Mouse (Mus musculus): ENCODE measurements around the gene 4930404N11Rik.

4930404N11Rik gene

GRCm38 (mm10) chr10:81379809-81380378 lies 14.3 kb upstream of the 4930404N11Rik start:
- DNase-seq: no peak

DNA sequence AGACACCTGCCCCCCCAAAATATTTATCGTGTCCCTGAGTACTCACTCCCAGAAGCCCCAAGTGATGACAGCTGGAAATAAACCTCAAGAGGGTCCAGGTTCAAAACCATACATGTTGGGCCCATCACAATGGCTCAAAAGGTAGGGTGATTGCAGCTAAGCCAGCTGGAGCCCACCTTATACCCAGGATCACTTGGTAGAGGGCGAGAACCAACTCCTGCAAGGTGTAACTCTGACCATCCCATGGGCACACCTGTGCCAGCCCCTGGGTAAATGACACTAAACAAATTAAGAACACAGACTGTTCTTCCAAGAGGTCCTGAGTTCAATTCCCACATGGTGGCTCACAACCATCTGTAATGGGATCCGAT lies 13.6 kb upstream of the 4930404N11Rik start:
- DNase-seq: peak; percentile 95

- DNase-seq: peak; percentile 100
Measured at GRCm38 (mm10) chr10:81378553-81379182, 13.1 kb upstream of the 4930404N11Rik start.

GRCm38 (mm10) chr10:81377793-81378552 lies 12.4 kb upstream of the 4930404N11Rik start, which contains the start of gene Fzr1:
Fzr1 (minus strand) TSS chr10:81378516.
- DNase-seq: no peak

DNA sequence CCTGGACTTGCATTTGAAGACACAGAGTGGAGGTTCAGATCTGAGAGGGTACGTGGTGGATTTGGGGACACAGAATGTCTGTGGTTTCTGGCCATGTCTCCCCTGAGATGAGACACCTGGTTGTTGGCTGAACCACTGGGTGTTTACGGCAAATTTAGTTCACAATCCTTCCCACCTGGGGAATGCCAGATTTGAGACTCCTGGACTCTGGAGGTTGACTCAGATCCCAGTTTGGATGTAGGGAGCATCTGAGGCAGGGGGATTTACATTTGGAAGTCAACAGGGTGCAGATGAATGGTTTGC lies 11.7 kb upstream of the 4930404N11Rik start:
- DNase-seq: no peak

- DNase-seq: peak; percentile 94
Measured at GRCm38 (mm10) chr10:81376561-81377361, 11.1 kb upstream of the 4930404N11Rik start.

DNA sequence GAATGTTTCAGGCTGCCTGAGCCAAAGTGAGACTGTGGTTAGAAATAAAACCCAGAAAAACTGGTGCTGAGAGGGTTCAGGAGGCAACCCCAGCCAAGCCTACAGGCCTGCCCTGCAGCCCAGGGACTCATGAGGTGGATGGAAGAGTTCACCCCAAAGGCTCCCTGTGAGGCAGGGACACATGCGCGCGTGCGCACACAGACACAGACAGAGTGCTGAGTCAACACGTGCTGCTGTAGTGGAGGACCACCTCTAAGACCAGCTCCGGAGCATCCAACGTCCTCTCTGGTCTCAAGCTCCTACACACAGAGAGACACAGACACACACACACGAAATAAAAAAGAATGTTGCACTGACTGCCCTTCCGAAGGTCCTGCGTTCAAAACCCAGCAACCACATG lies 9.7 kb upstream of the 4930404N11Rik start:
- DNase-seq: no peak

GRCm38 (mm10) chr10:81367207-81367495 lies 1.5 kb upstream of the 4930404N11Rik start:
- no peak for DNase-seq

DNA sequence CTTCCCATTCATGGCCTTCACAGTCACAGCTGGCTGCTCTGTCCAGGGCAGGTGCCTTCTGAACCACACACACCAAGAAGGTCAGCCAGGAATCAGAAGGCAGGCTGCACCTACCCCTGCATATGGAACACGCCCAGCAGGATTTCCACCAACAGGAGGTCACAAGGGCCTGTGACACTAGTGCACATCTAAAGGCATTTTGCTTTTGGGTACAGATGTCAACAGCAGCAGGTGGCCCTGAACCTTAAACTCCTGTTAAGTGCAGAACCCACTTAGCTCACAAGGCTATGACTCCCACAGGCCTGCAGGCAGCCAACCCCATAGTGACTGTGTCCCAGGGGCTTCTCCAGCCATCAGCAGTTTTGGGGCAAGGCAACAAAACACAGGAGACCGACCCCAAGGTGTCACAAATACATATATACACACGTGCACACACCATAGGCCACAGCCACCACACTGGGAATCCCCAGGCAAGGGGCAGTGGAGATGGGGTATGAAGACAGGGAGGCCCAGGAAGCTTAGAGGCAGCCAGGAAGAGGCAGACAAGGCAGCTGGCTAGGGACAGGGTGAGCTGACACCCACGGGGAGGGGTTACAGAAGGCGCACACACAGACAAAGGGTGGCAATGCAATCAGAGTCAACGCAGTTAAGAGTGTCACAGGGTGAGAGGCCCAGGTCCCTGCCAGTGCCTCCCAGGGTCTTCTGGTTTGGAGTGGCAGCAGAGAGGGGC lies 1.0 kb upstream of the 4930404N11Rik start:
- DNase-seq: no peak

- peak; percentile 96 for DNase-seq
Measured at GRCm38 (mm10) chr10:81365073-81365472, 543 bp downstream of the 4930404N11Rik start.

GRCm38 (mm10) chr10:81364666-81365065 lies 950 bp downstream of the 4930404N11Rik start:
- peak; percentile 96 for DNase-seq

GRCm38 (mm10) chr10:81363436-81364346 lies 1.9 kb downstream of the 4930404N11Rik start:
- DNase-seq: peak; percentile 96

DNA sequence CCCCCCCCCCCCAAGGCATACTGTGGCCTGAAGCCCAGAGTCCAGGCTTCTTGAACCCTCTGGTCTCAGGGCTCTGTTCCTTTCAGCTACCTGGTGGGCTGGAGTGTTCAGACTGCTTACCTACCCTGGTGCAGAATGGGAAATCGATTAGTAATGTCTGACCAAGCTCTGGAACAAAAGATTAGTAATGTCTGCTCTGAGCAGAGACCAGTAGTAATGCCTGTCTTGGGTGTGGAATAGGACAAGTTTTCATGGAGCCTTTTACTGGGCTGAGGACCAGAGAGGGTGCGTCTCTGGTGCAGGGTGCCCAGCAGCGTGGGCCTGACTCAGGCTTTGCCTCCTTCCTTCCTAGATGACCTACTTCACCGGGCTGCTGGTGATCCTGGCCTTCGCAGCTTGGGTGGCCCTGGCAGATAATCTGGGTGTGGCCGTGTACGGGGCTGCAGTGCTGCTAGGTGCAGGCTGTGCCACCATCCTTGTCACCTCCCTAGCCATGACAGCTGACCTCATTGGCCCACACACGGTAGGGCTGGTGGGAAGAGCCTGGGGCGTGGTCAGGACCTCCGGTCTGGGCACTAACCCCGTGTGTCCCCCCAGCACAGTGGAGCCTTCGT lies 3.2 kb downstream of the 4930404N11Rik start:
- DNase-seq: no peak

DNA sequence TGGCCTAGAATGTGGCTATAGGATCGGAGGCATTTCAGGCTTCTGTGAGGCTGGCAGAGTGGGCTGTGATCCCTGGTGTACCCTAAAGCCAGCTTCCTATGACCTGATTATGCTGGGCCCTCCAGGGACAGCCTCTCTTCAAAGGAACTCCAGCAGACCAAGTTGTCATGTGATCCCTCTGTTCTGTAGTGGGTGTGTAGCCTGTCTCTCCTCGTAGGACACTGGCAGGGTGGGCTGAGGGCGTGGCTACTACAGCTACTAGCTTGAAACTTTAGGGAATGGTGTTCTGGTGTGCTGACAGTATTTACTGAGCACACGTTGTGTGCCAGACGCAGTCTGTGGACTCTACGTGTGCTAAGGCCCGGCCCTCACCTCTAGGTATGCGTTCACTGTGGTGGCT lies 4.9 kb downstream of the 4930404N11Rik start:
- DNase-seq: no peak

DNA sequence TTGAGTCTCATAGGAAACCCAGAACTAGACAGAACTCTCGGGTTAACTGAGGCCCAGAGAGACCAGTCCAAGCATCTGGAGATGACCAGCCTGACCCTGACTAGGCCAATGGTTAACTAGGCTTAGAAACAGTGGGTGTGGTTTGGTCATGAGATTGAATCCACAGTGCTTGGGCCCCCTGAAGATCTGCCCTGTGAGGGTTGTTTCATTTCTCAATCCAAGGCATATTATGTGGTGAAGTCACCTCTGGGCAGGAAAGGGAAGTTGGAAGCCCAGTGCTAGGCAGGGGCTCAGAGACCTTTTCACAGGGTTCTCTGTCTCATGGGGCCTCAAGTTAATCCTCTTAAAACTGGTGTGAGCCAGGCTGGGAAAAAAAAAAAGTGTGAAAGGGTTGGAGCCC lies 6.8 kb downstream of the 4930404N11Rik start:
- DNase-seq: no peak

DNA sequence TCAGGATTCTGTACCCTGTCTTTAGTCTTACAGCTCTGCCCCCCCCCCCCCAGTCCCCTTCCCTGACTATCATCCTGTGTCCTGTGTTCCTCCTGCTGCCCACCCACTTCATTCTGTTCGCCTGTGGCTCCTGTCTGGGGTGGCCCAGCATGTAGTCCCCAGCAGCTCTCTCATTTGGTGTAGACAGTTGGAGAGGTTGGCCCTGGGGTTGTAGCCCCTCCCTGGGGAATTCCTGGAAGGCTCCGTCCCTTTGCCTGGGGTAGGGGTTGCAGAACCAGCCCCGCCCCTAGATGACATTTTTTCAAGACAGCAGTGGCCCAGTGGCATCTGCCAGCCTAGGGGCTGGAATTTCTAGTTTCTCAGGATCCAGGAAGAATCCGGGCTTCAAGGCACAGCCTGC lies 7.4 kb downstream of the 4930404N11Rik start:
- peak; percentile 94 for DNase-seq

- DNase-seq: peak; percentile 99
Measured at GRCm38 (mm10) chr10:81356991-81357844, 8.4 kb downstream of the 4930404N11Rik start, which contains the start of gene Mfsd12. Mfsd12 (plus strand) TSS chr10:81357491.

DNA sequence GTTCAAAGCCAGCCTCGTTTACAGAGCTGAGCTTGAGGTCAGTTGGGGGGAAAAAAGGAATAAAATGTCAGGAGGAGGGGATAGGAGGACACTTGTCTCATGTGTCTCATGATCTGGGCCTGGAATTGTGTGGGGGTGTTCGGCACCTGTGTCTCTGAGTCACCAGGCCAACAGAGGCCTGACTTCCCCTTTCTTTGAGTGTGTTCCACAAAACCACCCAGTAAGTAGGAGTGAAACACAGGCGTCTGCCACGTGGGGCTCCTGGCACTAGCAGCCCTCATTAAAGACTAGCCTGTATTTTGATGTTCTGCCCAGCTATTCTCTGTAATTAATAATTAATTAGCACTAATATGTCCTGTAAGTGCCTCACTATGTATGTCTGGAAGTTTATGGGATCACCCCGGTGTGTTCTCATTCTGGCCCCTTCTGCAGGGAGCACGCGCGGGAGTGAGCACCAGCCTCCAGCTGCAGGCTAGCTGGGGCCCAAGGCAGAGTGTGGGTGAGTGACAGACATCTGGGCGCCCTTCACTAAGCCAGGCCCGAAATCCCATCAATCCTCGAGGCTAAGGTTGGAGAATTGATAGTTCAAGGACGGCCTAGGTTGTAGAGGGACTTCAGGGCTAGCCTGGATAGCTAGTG lies 9.1 kb downstream of the 4930404N11Rik start:
- peak; percentile 96 for DNase-seq

- DNase-seq: no peak
Measured at GRCm38 (mm10) chr10:81355533-81355932, 10.1 kb downstream of the 4930404N11Rik start.
